Mouse (Mus musculus): ENCODE results near the gene Usp30.

Usp30 gene

DNA sequence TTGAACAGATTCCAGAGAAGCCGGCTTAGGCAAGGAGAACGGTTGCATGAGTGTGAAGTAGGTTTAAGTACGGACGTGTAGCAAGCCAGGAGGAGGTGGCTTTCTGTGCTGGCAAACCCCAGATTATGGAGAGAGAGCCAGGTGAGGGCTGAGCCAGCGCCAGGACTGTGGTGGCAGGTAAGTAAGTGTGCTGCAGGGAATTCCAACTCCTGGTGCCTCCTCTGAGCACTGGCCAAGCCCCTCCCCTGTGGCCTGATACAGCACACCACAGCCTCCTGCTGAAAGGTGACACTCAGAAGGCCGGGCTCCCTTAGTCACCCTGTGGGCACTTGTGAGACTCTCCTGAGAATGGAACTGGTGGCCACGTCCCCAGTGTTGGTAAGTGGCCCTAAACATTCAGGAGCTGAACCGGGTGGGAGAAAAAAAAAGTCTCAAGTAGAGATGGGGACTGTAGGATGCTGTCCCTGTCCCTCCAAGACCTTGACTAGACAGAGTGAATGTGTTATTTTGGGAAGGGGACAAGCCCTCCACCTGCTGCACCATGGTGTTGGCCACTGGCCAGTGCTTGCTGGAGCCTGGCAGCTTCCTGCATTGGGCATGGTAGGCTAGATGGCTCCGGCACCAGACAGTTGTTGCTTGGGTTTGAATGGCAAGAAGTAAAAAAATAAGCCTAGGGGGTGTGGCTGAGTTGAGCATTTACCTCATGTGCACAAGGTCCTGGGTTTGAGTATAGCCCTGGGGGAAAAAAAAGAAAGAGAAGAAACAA lies 90.1 kb downstream of the Usp30 start:
- no peak for DNase-seq (ENCODE audit: low spot score in 2 of 2)

GRCm38 (mm10) chr5:114157236-114157635 lies 92.0 kb downstream of the Usp30 start:
- no peak for DNase-seq (ENCODE audit: low spot score in 2 of 2)

DNA sequence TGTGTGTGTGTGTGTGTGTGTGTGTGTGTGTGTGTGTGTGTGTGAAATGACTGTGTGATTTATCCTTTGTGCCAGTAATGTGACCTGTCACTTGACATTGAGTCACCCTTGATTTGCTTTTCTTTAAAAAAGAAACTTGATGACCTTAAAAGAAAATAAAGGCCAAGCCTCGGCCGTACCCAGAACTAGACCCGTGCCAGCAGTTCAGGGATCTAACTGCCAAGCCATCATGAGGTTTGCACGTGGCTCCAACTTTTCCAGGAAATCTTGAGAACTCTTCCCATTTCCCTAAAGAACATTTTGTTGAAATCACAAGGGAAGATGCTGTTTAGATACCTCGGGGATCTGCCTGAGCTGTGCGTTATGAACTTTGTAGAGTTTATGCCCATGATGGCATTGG lies 96.2 kb downstream of the Usp30 start:
- no peak for DNase-seq (ENCODE audit: low spot score in 2 of 2)

DNA sequence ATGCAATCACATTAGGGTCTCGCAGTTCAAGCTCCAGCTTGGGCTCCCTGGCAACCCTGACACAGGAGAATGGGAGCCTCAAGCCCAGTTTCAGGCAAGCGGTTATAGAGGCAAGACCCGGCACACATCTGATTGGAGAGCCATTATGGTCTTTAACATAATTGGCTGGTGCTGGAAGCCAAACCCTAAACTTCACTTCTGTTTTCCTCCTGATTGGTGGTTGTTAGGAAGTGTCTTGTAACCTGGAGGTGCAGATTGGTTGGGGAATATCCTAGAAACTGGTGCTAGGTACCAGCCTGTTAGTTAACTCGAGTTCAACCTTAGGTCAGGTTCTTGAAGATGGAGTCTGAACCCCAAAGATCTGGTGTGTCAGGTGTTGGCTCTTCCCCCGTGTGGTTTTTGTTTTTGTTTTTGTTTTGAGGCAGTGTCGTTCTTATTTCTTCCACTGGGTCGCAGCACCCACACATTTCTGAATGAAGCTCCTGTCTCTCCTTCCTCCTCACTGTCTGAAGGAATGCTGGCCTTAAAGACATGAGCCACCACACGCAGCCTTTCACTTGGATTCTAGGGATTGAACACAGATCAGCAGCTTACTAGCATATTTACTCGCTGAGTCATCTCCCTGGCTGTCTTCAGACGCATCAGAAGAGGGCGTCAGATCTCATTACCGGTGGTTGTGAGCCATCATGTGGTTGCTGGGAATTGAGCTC lies 97.0 kb downstream of the Usp30 start:
- DNase-seq (ENCODE audit: low spot score in 2 of 2), result no peak

- no peak for DNase-seq (ENCODE audit: low spot score in 2 of 2)
Measured at GRCm38 (mm10) chr5:114163117-114163696, 97.9 kb downstream of the Usp30 start.

DNA sequence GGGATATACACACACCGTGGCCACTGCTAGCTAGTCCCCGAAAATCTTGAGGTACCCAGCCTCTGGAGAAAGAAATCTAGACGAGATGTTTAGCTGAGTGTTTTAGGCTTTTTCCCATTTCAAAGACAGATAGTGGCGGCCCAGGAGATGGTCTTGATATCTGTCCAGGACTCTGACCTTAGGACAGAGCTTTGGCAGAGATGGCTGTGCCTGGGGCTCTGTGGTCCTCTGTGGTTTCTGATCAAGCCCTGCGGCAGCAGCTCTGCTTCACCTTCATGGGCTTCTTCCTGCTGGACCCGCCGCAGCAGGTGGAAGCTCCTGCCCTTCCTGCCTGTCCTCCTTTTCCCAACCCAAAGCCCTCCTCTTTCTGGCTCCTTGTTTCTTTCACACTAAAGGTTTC lies 105.1 kb downstream of the Usp30 start:
- no peak for DNase-seq (ENCODE audit: low spot score in 2 of 2)

DNA sequence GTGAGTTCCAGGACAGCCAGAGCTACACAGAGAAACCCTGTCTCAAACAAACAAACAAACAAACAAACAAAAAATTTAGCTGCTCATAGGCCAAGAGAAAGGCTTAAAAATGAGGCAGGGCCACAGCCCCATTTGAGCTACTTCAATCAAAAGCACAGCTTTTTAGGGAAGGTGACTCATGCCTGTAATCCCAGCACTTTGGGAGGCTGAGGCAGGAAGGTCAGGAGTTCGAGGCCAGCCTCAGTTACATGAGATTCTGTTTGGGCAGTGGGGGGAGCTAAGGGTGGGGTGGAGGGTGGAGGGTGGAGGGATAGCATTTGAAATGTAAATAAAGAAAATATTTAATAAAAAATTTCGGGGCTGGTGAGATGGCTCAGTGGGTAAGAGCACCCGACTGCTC lies 107.7 kb downstream of the Usp30 start:
- DNase-seq (ENCODE audit: low spot score in 2 of 2), result no peak

DNA sequence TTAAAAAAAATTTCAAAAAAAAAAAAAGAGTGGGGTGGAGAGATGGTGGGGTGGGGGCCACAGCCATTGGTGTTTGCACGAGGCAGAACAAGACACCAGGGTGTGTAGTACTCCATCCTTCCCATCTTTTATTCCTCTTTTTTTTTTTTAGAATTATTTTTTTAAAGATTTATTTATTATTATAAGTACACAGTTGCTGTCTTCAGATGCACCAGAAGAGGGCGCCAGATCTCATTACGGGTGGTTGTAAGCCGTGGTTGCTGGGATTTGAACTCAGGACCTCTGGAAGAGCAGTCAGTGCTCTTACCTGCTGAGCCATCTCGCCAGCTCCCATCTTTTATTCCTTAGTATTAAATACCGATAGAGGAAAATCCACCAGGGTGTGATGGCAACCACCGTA lies 108.2 kb downstream of the Usp30 start:
- no peak for DNase-seq (ENCODE audit: low spot score in 2 of 2)

GRCm38 (mm10) chr5:114173877-114174581 lies 108.8 kb downstream of the Usp30 start:
- no peak for DNase-seq (ENCODE audit: low spot score in 2 of 2)

Data from spleen, postnatal 10 days (tissue).